ENCODE assay signal across 23 mouse cellular contexts in genomic region chr3:137482546-137482945, GRCm38 (mm10).
DNase-seq lines count a peak whose midpoint lies in the region; ATAC-seq and TF ChIP-seq lines count a peak whose summit lies in the region.
"Had no signal": no experiment of that assay in that cellular context is flagged by ENCODE, and none has a peak within 500 bp of the region (broad histone marks: within the 10 kb centered on the region; RNA-seq: fewer than 3 reads in every experiment).

No protein-coding gene starts in this region.

- H3K4me3 ChIP-seq in forebrain, embryonic 13.5 days = no peak overlapping the region
- H3K4me3 ChIP-seq in forebrain, embryonic 11.5 days (ENCODE audit: low read depth, low read length) = no peak overlapping the region
- no peak overlapping the region for H3K4me3 ChIP-seq in midbrain, embryonic 13.5 days (replicated peaks)
- H3K4me3 ChIP-seq in midbrain, postnatal 0 days (ENCODE audit: low read depth, low read length) = no peak overlapping the region
- no peak overlapping the region for H3K4me3 ChIP-seq in embryonic facial prominence, embryonic 14.5 days (ENCODE audit: low read depth, low read length)
- H3K4me3 ChIP-seq: gastrocnemius, adult 2 months; hindbrain, embryonic 12.5 days; megakaryocyte, embryonic 14.5 days; midbrain, embryonic 15.5 days; myocyte; neural tube, embryonic 13.5 days had no signal

- DNase-seq in forebrain, embryonic 11.5 days (ENCODE audit: low spot score) = no peak
- DNase-seq in kidney, postnatal 10 days = peak; percentile 9
- no peak for DNase-seq in kidney, adult 18-20 months
- DNase-seq in midbrain, postnatal 0 days (ENCODE audit: low spot score) = no peak
- DNase-seq in embryonic facial prominence, embryonic 14.5 days (ENCODE audit: low spot score) = peak; percentile 74
- DNase-seq in adrenal gland, postnatal 4 days (ENCODE audit: low spot score in 2 of 2) = no peak
- DNase-seq: adrenal gland, postnatal 36 days; cerebellum, adult 11-12 months; cerebellum, postnatal 14 days; gastrocnemius, adult 2 months; kidney, postnatal 25 days; liver; lung, postnatal 36 days had no signal

- H3K4me2 ChIP-seq in forebrain, embryonic 13.5 days = no peak overlapping the region
- no peak overlapping the region for H3K4me2 ChIP-seq in forebrain, embryonic 11.5 days (ENCODE audit: low read depth, low read length, severe bottlenecking)
- H3K4me2 ChIP-seq in midbrain, embryonic 13.5 days (replicated peaks) = no peak overlapping the region
- H3K4me2 ChIP-seq in midbrain, postnatal 0 days (ENCODE audit: low read depth, low read length, poor library complexity, severe bottlenecking) = no peak overlapping the region
- no peak overlapping the region for H3K4me2 ChIP-seq in embryonic facial prominence, embryonic 14.5 days (ENCODE audit: low read depth, low read length)
- H3K4me2 ChIP-seq: hindbrain, embryonic 12.5 days; midbrain, embryonic 15.5 days; neural tube, embryonic 13.5 days had no signal

- WGBS in forebrain, embryonic 13.5 days = 48% methylated on average over 3 of the region's 3 CpGs
- WGBS in forebrain, embryonic 11.5 days = 70% methylated on average over 3 of the region's 3 CpGs
- WGBS in midbrain, embryonic 13.5 days = 51% methylated on average over 3 of the region's 3 CpGs
- WGBS in midbrain, postnatal 0 days = 45% methylated on average over 3 of the region's 3 CpGs
- 34% methylated on average over 3 of the region's 3 CpGs for WGBS in embryonic facial prominence, embryonic 14.5 days

- no peak for TF ChIP-seq CTCF in midbrain, postnatal 0 days (IDR thresholded peaks at IDR 0.05)

- H3K36me3 ChIP-seq in forebrain, embryonic 13.5 days (ENCODE audit: poor library complexity, severe bottlenecking) = no peaks in the 10 kb centered on the region
- no peaks in the 10 kb centered on the region for H3K36me3 ChIP-seq in forebrain, embryonic 11.5 days (ENCODE audit: control insufficient read depth, insufficient read depth, low read length)
- H3K36me3 ChIP-seq in midbrain, embryonic 13.5 days = no peaks in the 10 kb centered on the region
- no peaks in the 10 kb centered on the region for H3K36me3 ChIP-seq in midbrain, postnatal 0 days (ENCODE audit: insufficient read depth, low read length)
- no peaks in the 10 kb centered on the region for H3K36me3 ChIP-seq in embryonic facial prominence, embryonic 14.5 days (ENCODE audit: control insufficient read depth, insufficient read depth, low read length)
- H3K36me3 ChIP-seq: hindbrain, embryonic 12.5 days; midbrain, embryonic 15.5 days; neural tube, embryonic 13.5 days had no signal

- H3K9me3 ChIP-seq in forebrain, embryonic 13.5 days (replicated peaks) = no peaks in the 10 kb centered on the region; the same call in 1 of the 2 replicates
- no peaks in the 10 kb centered on the region for H3K9me3 ChIP-seq in forebrain, embryonic 11.5 days (ENCODE audit: control insufficient read depth, low read length)
- H3K9me3 ChIP-seq in midbrain, embryonic 13.5 days = no peaks in the 10 kb centered on the region
- H3K9me3 ChIP-seq in midbrain, postnatal 0 days (ENCODE audit: low read length) = no peaks in the 10 kb centered on the region
- 0 out of 2 replicates have a peak, but pooled peaks cover 3% of the 10 kb centered on the region for H3K9me3 ChIP-seq in embryonic facial prominence, embryonic 14.5 days (ENCODE audit: control insufficient read depth, low read length)
- H3K9me3 ChIP-seq: hindbrain, embryonic 12.5 days; midbrain, embryonic 15.5 days had no signal

- no peaks in the 10 kb centered on the region for H3K27me3 ChIP-seq in forebrain, embryonic 13.5 days
- no peaks in the 10 kb centered on the region for H3K27me3 ChIP-seq in forebrain, embryonic 11.5 days (ENCODE audit: control insufficient read depth, insufficient read depth, low read length)
- no peaks in the 10 kb centered on the region for H3K27me3 ChIP-seq in midbrain, embryonic 13.5 days
- no peaks in the 10 kb centered on the region for H3K27me3 ChIP-seq in midbrain, postnatal 0 days (ENCODE audit: insufficient read depth, low read length)
- H3K27me3 ChIP-seq in embryonic facial prominence, embryonic 14.5 days (replicated peaks; ENCODE audit: control insufficient read depth, insufficient read depth, low read length) = no peaks in the 10 kb centered on the region
- H3K27me3 ChIP-seq: hindbrain, embryonic 12.5 days; megakaryocyte, embryonic 14.5 days; midbrain, embryonic 15.5 days; neural tube, embryonic 13.5 days had no signal

- peaks cover 11% of the 10 kb centered on the region; the same call in 1 of the 2 replicates for H3K4me1 ChIP-seq in forebrain, embryonic 13.5 days
- no peaks in the 10 kb centered on the region for H3K4me1 ChIP-seq in forebrain, embryonic 11.5 days (replicated peaks; ENCODE audit: control insufficient read depth, insufficient read depth, low read length)
- peaks cover 5% of the 10 kb centered on the region; the same call in 1 of the 2 replicates for H3K4me1 ChIP-seq in midbrain, embryonic 13.5 days (replicated peaks)
- H3K4me1 ChIP-seq in midbrain, postnatal 0 days (ENCODE audit: insufficient read depth, low read length) = no peaks in the 10 kb centered on the region
- peaks cover 3% of the 10 kb centered on the region; the same call in 1 of the 2 replicates for H3K4me1 ChIP-seq in embryonic facial prominence, embryonic 14.5 days (ENCODE audit: control insufficient read depth, insufficient read depth, low read length)
- H3K4me1 ChIP-seq: hindbrain, embryonic 12.5 days; megakaryocyte, embryonic 14.5 days; neural tube, embryonic 13.5 days had no signal

- no peak overlapping the region for H3K9ac ChIP-seq in forebrain, embryonic 13.5 days
- H3K9ac ChIP-seq in forebrain, embryonic 11.5 days (ENCODE audit: low read length) = no peak overlapping the region
- H3K9ac ChIP-seq in midbrain, embryonic 13.5 days (replicated peaks) = no peak overlapping the region
- no peak overlapping the region for H3K9ac ChIP-seq in midbrain, postnatal 0 days (replicated peaks; ENCODE audit: low read length, poor library complexity, severe bottlenecking)
- no peak overlapping the region for H3K9ac ChIP-seq in embryonic facial prominence, embryonic 14.5 days (ENCODE audit: low read depth, low read length)
- H3K9ac ChIP-seq: hindbrain, embryonic 12.5 days; midbrain, embryonic 15.5 days; neural tube, embryonic 13.5 days had no signal

- peak overlapping the region; percentile 28; the same call in 1 of the 2 replicates for H3K27ac ChIP-seq in forebrain, embryonic 13.5 days
- no peak overlapping the region for H3K27ac ChIP-seq in forebrain, embryonic 11.5 days (ENCODE audit: low read depth, low read length)
- H3K27ac ChIP-seq in midbrain, embryonic 13.5 days = no peak overlapping the region
- no peak overlapping the region for H3K27ac ChIP-seq in midbrain, postnatal 0 days (ENCODE audit: low read depth, low read length)
- H3K27ac ChIP-seq in embryonic facial prominence, embryonic 14.5 days (replicated peaks; ENCODE audit: low read depth, low read length) = peak overlapping the region; percentile 52; the same call in 1 of the 2 replicates
- H3K27ac ChIP-seq: gastrocnemius, adult 2 months; hindbrain, embryonic 12.5 days; midbrain, embryonic 15.5 days; neural tube, embryonic 13.5 days; stomach, postnatal 0 days had no signal

- peak; percentile 43; the same call in 1 of the 2 replicates for ATAC-seq in forebrain, embryonic 13.5 days
- ATAC-seq in forebrain, embryonic 11.5 days (replicated peaks; ENCODE audit: low FRiP score) = no peak
- peak; percentile 53; the same call in 1 of the 2 replicates for ATAC-seq in midbrain, embryonic 13.5 days
- ATAC-seq in midbrain, postnatal 0 days (ENCODE audit: low FRiP score) = no peak
- ATAC-seq in embryonic facial prominence, embryonic 14.5 days (ENCODE audit: low read depth) = peak; percentile 60
- ATAC-seq: CD4-positive, CD25-positive, alpha-beta regulatory T cell, adult 4 months; intestine, postnatal 0 days; midbrain, embryonic 15.5 days had no signal

Comparison
In these comparisons a context has a peak if more than half of its experiments do, and no peak if none do; other contexts are left out.
1. ATAC-seq: peak in forebrain, embryonic 13.5 days (single experiment), midbrain, embryonic 13.5 days (single experiment) and embryonic facial prominence, embryonic 14.5 days (single experiment); none in forebrain, embryonic 11.5 days (single experiment) and midbrain, postnatal 0 days (single experiment).
2. H3K27ac ChIP-seq: peak in forebrain, embryonic 13.5 days (single experiment) and embryonic facial prominence, embryonic 14.5 days (single experiment); none in forebrain, embryonic 11.5 days (single experiment), midbrain, embryonic 13.5 days (single experiment) and midbrain, postnatal 0 days (single experiment).
3. DNase-seq: peak in kidney, postnatal 10 days (single experiment) and embryonic facial prominence, embryonic 14.5 days (single experiment); none in forebrain, embryonic 11.5 days (single experiment), kidney, adult 18-20 months (single experiment), midbrain, postnatal 0 days (single experiment) and adrenal gland, postnatal 4 days (0 of 2).